Mouse (Mus musculus) lung, adult 2 months (tissue): Measurements from ENCODE around the gene Bace1.

ENCODE experiments used
- CTCF ChIP-seq: fragments of 200-500 bp; IDR thresholded peaks from 2 replicates; pipeline ENCODE4 v1.5.1; 2011; ENCODE audit warnings: mild to moderate bottlenecking, low read length, control low read depth; ENCODE audit not compliant: insufficient read depth
- POLR2A ChIP-seq: fragments of 200-500 bp; IDR thresholded peaks from 2 replicates; pipeline ENCODE4 v1.6.1; 2011; ENCODE audit warnings: low read depth, mild to moderate bottlenecking, control low read depth, low read length, borderline replicate concordance; ENCODE audit errors: extremely low read depth

DNA sequence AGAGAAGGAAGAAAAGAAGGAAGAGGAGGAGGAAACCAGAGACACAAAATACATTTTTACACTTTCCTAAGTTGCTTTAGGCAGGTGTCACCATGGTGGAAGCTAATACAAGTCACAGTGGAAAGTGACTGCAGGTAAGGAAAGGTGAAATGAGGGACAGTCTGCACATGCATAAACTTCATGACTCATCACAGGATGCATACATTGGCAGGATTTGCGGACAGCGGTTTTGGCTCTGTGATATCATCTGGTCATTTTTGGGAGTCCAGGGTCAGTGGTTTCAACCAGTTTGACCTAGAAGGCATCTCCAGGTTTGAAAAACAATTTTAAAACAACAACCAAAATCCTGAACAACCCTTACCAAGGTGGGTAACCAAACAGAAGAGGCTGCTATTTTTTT, 13.4 kb downstream of the Bace1 start:
- TF ChIP-seq POLR2A (no peak), CTCF (no peak)
